Mouse (Mus musculus): ENCODE measurements around the gene Dicer1. TPM values are rescaled to one million over a fixed set of nuclear protein-coding genes. Genes with fewer than 3 reads are reported as not detected.

Dicer1 gene
- polyA plus RNA-seq, 1 experiment = 6.3 TPM

DNA sequence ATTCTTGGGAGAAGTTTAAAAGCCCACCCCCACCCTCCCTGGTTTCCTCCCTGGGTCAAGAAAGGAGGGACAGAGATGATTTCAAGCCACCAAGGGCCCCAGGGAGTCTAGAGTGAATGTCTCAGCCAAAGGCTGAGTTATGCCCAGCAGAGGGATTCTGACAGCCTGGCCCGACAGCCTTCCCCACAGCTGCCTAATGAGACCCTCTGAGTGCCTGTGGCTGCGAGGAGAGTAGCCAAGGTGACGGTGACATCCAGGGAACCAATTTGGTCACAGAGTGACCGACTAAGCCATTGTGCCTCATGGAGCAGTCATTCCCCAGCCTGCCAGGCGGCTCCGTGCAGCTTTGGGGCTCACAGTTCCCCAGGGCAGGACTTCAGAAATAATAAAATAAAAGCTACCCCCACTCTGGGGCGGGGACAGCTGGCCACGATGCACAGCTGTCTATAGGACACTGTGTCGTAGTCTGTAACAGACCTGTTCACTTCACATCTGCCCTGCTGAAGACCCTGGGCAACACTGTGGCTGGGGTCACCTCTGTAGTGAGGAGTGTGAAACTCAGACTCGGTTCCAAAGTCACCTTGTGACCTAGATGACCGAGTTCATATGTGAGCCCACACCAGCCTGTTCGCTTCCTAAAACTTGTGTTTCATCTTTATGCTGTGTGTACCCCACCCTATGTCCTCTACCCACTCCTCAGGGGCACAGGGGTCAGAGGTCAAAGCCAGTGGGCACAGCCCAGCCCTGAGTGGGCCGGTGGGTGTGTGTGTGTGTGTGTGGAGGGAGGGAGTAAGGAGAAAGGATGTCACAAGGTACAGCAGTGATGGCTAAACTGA, 75.0 kb downstream of the Dicer1 start:
- no peaks in the 10 kb centered on the region for H3K36me3 ChIP-seq (ENCODE audit: control insufficient read depth, insufficient read depth, low read length)
- H3K27me3 ChIP-seq (ENCODE audit: control insufficient read depth, insufficient read depth, low read length) = no peaks in the 10 kb centered on the region
- no peak overlapping the region for H3K27ac ChIP-seq (ENCODE audit: insufficient read depth, low read length)
- H3K4me1 ChIP-seq (ENCODE audit: control insufficient read depth, insufficient read depth, insufficient read length) = no peaks in the 10 kb centered on the region
- no peak overlapping the region for H3K4me3 ChIP-seq (ENCODE audit: extremely low read depth, insufficient read depth, insufficient read length)
- no peak for DNase-seq (ENCODE audit: low read depth in 1 of 2, low spot score in 2 of 2)
- TF ChIP-seq POLR2A (IDR thresholded peaks at IDR 0.05; ENCODE audit: low read depth, low read length) (no peak), CTCF (IDR thresholded peaks at IDR 0.05; ENCODE audit: extremely low read depth, insufficient read depth, insufficient read length, insufficient replicate concordance) (no peak)
- WGBS = 91% methylated on average over 13 of the region's 13 CpGs

DNA sequence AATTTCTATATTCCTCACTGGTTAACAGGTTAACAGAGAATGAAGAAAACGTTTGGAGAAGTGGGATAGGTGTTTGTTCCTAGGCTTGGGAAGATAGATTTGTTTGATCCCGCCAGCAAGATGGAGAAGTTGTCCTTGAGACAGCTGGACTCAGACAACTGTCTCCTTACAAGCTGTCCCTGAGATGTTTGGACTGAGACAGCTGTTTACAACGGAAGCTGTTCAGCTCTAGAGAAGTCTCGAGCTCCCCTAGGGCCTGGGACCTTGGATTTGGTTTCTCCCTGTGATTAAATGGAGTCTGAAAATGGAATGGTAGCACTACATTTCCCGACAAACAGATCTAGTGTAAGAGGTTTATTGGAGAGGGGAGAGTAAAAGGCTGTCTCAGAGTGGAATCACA, 78.8 kb downstream of the Dicer1 start:
- TF ChIP-seq CTCF (IDR thresholded peaks at IDR 0.05; ENCODE audit: extremely low read depth, insufficient read depth, insufficient read length, insufficient replicate concordance) = no peak
- TF ChIP-seq POLR2A (IDR thresholded peaks at IDR 0.05; ENCODE audit: low read depth, low read length) = no peak
- no peak for DNase-seq (ENCODE audit: low read depth in 1 of 2, low spot score in 2 of 2)
- no peaks in the 10 kb centered on the region for H3K27me3 ChIP-seq (ENCODE audit: control insufficient read depth, insufficient read depth, low read length)
- no peak overlapping the region for H3K27ac ChIP-seq (ENCODE audit: insufficient read depth, low read length)
- 64% methylated on average over 5 of the region's 5 CpGs for WGBS
- H3K4me3 ChIP-seq (ENCODE audit: extremely low read depth, insufficient read depth, insufficient read length) = no peak overlapping the region
- no peaks in the 10 kb centered on the region for H3K36me3 ChIP-seq (ENCODE audit: control insufficient read depth, insufficient read depth, low read length)
- no peaks in the 10 kb centered on the region for H3K4me1 ChIP-seq (ENCODE audit: control insufficient read depth, insufficient read depth, insufficient read length)

GRCm38 (mm10) chr12:104672406-104672805, 79.3 kb downstream of the Dicer1 start:
- Histone ChIP-seq H3K4me3 (ENCODE audit: extremely low read depth, insufficient read depth, insufficient read length) (no peak overlapping the region), H3K36me3 (ENCODE audit: control insufficient read depth, insufficient read depth, low read length) (no peaks in the 10 kb centered on the region), H3K27me3 (ENCODE audit: control insufficient read depth, insufficient read depth, low read length) (no peaks in the 10 kb centered on the region), H3K27ac (ENCODE audit: insufficient read depth, low read length) (no peak overlapping the region), H3K4me1 (ENCODE audit: control insufficient read depth, insufficient read depth, insufficient read length) (no peaks in the 10 kb centered on the region)
- no peak for DNase-seq (ENCODE audit: low read depth in 1 of 2, low spot score in 2 of 2)
- 75% methylated on average over 10 of the region's 10 CpGs for WGBS
- TF ChIP-seq POLR2A (IDR thresholded peaks at IDR 0.05; ENCODE audit: low read depth, low read length) (no peak), CTCF (IDR thresholded peaks at IDR 0.05; ENCODE audit: extremely low read depth, insufficient read depth, insufficient read length, insufficient replicate concordance) (no peak)

GRCm38 (mm10) chr12:104667846-104668245, 83.9 kb downstream of the Dicer1 start:
- WGBS = 77% methylated on average over 7 of the region's 7 CpGs

GRCm38 (mm10) chr12:104665951-104666350, 85.8 kb downstream of the Dicer1 start:
- no peak for DNase-seq (ENCODE audit: low read depth in 1 of 2, low spot score in 2 of 2)
- Histone ChIP-seq H3K4me1 (ENCODE audit: control insufficient read depth, insufficient read depth, insufficient read length) (no peaks in the 10 kb centered on the region), H3K27ac (ENCODE audit: insufficient read depth, low read length) (no peak overlapping the region), H3K27me3 (ENCODE audit: control insufficient read depth, insufficient read depth, low read length) (no peaks in the 10 kb centered on the region), H3K36me3 (ENCODE audit: control insufficient read depth, insufficient read depth, low read length) (no peaks in the 10 kb centered on the region), H3K4me3 (ENCODE audit: extremely low read depth, insufficient read depth, insufficient read length) (no peak overlapping the region)
- 79% methylated on average over 6 of the region's 6 CpGs for WGBS
- no peak for TF ChIP-seq CTCF (IDR thresholded peaks at IDR 0.05; ENCODE audit: extremely low read depth, insufficient read depth, insufficient read length, insufficient replicate concordance)
- no peak for TF ChIP-seq POLR2A (IDR thresholded peaks at IDR 0.05; ENCODE audit: low read depth, low read length)

More at GRCm38 (mm10) chr12:104667846-104668245, 83.9 kb downstream of the Dicer1 start:
- Histone ChIP-seq H3K27me3 (ENCODE audit: control insufficient read depth, insufficient read depth, low read length) (no peaks in the 10 kb centered on the region), H3K4me1 (ENCODE audit: control insufficient read depth, insufficient read depth, insufficient read length) (no peaks in the 10 kb centered on the region), H3K4me3 (ENCODE audit: extremely low read depth, insufficient read depth, insufficient read length) (no peak overlapping the region), H3K27ac (ENCODE audit: insufficient read depth, low read length) (no peak overlapping the region), H3K36me3 (ENCODE audit: control insufficient read depth, insufficient read depth, low read length) (no peaks in the 10 kb centered on the region)
- no peak for DNase-seq (ENCODE audit: low read depth in 1 of 2, low spot score in 2 of 2)
- no peak for TF ChIP-seq CTCF (IDR thresholded peaks at IDR 0.05; ENCODE audit: extremely low read depth, insufficient read depth, insufficient read length, insufficient replicate concordance)
- no peak for TF ChIP-seq POLR2A (IDR thresholded peaks at IDR 0.05; ENCODE audit: low read depth, low read length)

- TF ChIP-seq POLR2A (IDR thresholded peaks at IDR 0.05; ENCODE audit: low read depth, low read length) (no peak), CTCF (IDR thresholded peaks at IDR 0.05; ENCODE audit: extremely low read depth, insufficient read depth, insufficient read length, insufficient replicate concordance) (no peak)
- WGBS = 86% methylated on average over 9 of the region's 9 CpGs
- Histone ChIP-seq H3K36me3 (ENCODE audit: control insufficient read depth, insufficient read depth, low read length) (no peaks in the 10 kb centered on the region), H3K4me3 (ENCODE audit: extremely low read depth, insufficient read depth, insufficient read length) (no peak overlapping the region), H3K4me1 (ENCODE audit: control insufficient read depth, insufficient read depth, insufficient read length) (no peaks in the 10 kb centered on the region), H3K27me3 (ENCODE audit: control insufficient read depth, insufficient read depth, low read length) (no peaks in the 10 kb centered on the region), H3K27ac (ENCODE audit: insufficient read depth, low read length) (no peak overlapping the region)
- no peak for DNase-seq (ENCODE audit: low read depth in 1 of 2, low spot score in 2 of 2)
Measured at GRCm38 (mm10) chr12:104665521-104665920, 86.2 kb downstream of the Dicer1 start.

DNA sequence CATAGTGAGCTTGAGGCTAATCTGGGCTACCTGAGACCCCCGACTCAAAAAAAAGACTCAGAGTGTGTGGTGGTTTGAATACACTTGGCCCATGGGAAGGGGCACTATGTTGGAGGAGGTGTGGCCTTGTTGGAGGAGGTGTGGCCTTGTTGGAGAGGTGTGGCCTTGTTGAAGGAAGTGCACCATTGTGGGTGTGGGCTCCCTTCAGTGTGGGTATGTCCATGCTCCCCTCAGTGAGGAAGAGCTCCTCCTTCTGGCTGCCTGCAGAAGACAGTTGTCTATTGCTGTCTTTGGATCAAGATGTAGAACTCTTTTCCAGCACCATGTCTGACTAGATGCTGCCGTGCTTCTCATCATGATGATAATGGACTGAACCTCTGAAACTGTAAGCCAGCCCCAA, 95.6 kb downstream of the Dicer1 start:
- Histone ChIP-seq H3K27me3 (ENCODE audit: control insufficient read depth, insufficient read depth, low read length) (no peaks in the 10 kb centered on the region), H3K4me3 (ENCODE audit: extremely low read depth, insufficient read depth, insufficient read length) (no peak overlapping the region), H3K4me1 (ENCODE audit: control insufficient read depth, insufficient read depth, insufficient read length) (no peaks in the 10 kb centered on the region), H3K27ac (ENCODE audit: insufficient read depth, low read length) (no peak overlapping the region), H3K36me3 (ENCODE audit: control insufficient read depth, insufficient read depth, low read length) (no peaks in the 10 kb centered on the region)
- no peak for DNase-seq (ENCODE audit: low read depth in 1 of 2, low spot score in 2 of 2)
- WGBS = 88% methylated on average over 2 of the region's 2 CpGs
- TF ChIP-seq POLR2A (IDR thresholded peaks at IDR 0.05; ENCODE audit: low read depth, low read length) (no peak), CTCF (IDR thresholded peaks at IDR 0.05; ENCODE audit: extremely low read depth, insufficient read depth, insufficient read length, insufficient replicate concordance) (no peak)
